Mouse (Mus musculus) colon, adult 2 months (tissue): ENCODE data around the gene Dydc1. TPM values are rescaled to one million over a fixed set of nuclear protein-coding genes. Genes with fewer than 3 reads are reported as not detected.

ENCODE experiments used
- polyA plus RNA-seq: library from polyadenylated mRNA; depleted of rRNA; stranded (reverse); fragments of >200 nt; gene quantifications from 2 replicates; pipeline ENCODE4 v1.2.3, GENCODE M21; 2012; rRNA removed

The Dydc1 gene
- polyA plus RNA-seq = not detected in 2 replicates

GRCm38 (mm10) chr14:41072229-41072943 is at the start of gene Dydc1:
Dydc1 (plus strand) TSS chr14:41072911.

GRCm38 (mm10) chr14:41069108-41069507 is 3.6 kb upstream of the Dydc1 start, which contains the start of gene Dydc2:
Dydc2 (minus strand) TSS chr14:41069208.

GRCm38 (mm10) chr14:41104853-41105444 is 32.2 kb downstream of the Dydc1 start, which contains the start of gene Mat1a:
Mat1a (plus strand) TSS chr14:41105035.

GRCm38 (mm10) chr14:41131540-41131939 is 58.8 kb downstream of the Dydc1 start, which contains the start of gene Sftpa1:
Sftpa1 (plus strand) TSS chr14:41131782.

Other genes with a start within 250 kb of the Dydc1 start
- 0.08 and 0.17 TPM in 2 replicates for gene Sh2d4b, start 179.6 kb upstream of the Dydc1 start, polyA plus RNA-seq
- gene Tspan14, start 106.1 kb upstream of the Dydc1 start, polyA plus RNA-seq = 37.8 and 40.6 TPM in 2 replicates
- 3.6 and 5.7 TPM in 2 replicates for gene Fam213a, start 59.1 kb upstream of the Dydc1 start, polyA plus RNA-seq
- gene Dydc2, start 3.7 kb upstream of the Dydc1 start, polyA plus RNA-seq = not detected in 2 replicates
- 0.14 and 0.42 TPM in 2 replicates for gene Mat1a, start 32.1 kb downstream of the Dydc1 start, polyA plus RNA-seq
- 0.19 TPM in 1 of 2 replicates, not detected in the other for gene Sftpa1, start 58.9 kb downstream of the Dydc1 start, polyA plus RNA-seq
- not detected in 2 replicates for gene Mbl1, start 78.5 kb downstream of the Dydc1 start, polyA plus RNA-seq
- not detected in 2 replicates for gene Sftpd, start 112.2 kb downstream of the Dydc1 start, polyA plus RNA-seq
- not detected in 2 replicates for gene Gm2832, start 205.9 kb downstream of the Dydc1 start, polyA plus RNA-seq